Mouse (Mus musculus) retina, embryonic 14.5 days (tissue): ENCODE data around the gene Exoc3l.
A peak's percentile ranks its signal among the peaks of the same experiment; 100 is the strongest.
"Not testable (repeated sequence)": the region's sequence is repeated elsewhere in the genome, so short reads cannot be mapped to it uniquely, and the experiment has no call there.

Experiments used
- DNase-seq: peaks from one replicate; pipeline ENCODE4 v3.0.0-alpha.2; 2015; ENCODE audit warnings: low spot score

Exoc3l gene

GRCm38 (mm10) chr8:105291802-105292201 lies 4.1 kb downstream of the Exoc3l start:
- DNase-seq, result not testable (repeated sequence)

- not testable (repeated sequence) for DNase-seq
Observed at GRCm38 (mm10) chr8:105291364-105291763, 4.5 kb downstream of the Exoc3l start.

GRCm38 (mm10) chr8:105290554-105291314 lies 5.2 kb downstream of the Exoc3l start:
- DNase-seq, result peak; percentile 95

- DNase-seq, result peak; percentile 74
Observed at GRCm38 (mm10) chr8:105289805-105290460, 6.0 kb downstream of the Exoc3l start, which contains the start of gene 4931428F04Rik. TSS of gene 4931428F04Rik (minus strand) at chr8:105289864.

- peak; percentile 96 for DNase-seq
Observed at GRCm38 (mm10) chr8:105288958-105289732, 6.8 kb downstream of the Exoc3l start.

- no peak for DNase-seq
Observed at GRCm38 (mm10) chr8:105288231-105288630, 7.7 kb downstream of the Exoc3l start.

GRCm38 (mm10) chr8:105286907-105287306 lies 9.0 kb downstream of the Exoc3l start:
- DNase-seq, result no peak

GRCm38 (mm10) chr8:105285514-105285913 lies 10.4 kb downstream of the Exoc3l start:
- no peak for DNase-seq

- DNase-seq, result peak; percentile 60
Observed at GRCm38 (mm10) chr8:105283074-105283473, 12.8 kb downstream of the Exoc3l start.

GRCm38 (mm10) chr8:105282239-105282638 lies 13.7 kb downstream of the Exoc3l start:
- DNase-seq, result no peak

GRCm38 (mm10) chr8:105281821-105282220 lies 14.1 kb downstream of the Exoc3l start:
- DNase-seq, result no peak

GRCm38 (mm10) chr8:105280567-105280966 lies 15.3 kb downstream of the Exoc3l start:
- no peak for DNase-seq

- DNase-seq, result peak; percentile 34
Observed at GRCm38 (mm10) chr8:105278911-105279334, 17.0 kb downstream of the Exoc3l start.

- peak; percentile 75 for DNase-seq
Observed at GRCm38 (mm10) chr8:105276292-105277120, 19.4 kb downstream of the Exoc3l start.

- DNase-seq, result no peak
Observed at GRCm38 (mm10) chr8:105275840-105276239, 20.1 kb downstream of the Exoc3l start, which contains the start of gene Nol3. TSS of gene Nol3 (plus strand) at chr8:105276140.

GRCm38 (mm10) chr8:105275387-105275786 lies 20.5 kb downstream of the Exoc3l start:
- no peak for DNase-seq

GRCm38 (mm10) chr8:105270916-105271186 lies 25.1 kb downstream of the Exoc3l start:
- DNase-seq, result no peak

GRCm38 (mm10) chr8:105270101-105270915 lies 25.6 kb downstream of the Exoc3l start:
- DNase-seq, result no peak

- peak; percentile 36 for DNase-seq
Observed at GRCm38 (mm10) chr8:105269461-105269947, 26.4 kb downstream of the Exoc3l start, which contains the start of gene Hsf4. TSS of gene Hsf4 (plus strand) at chr8:105269801.

GRCm38 (mm10) chr8:105269075-105269458 lies 26.8 kb downstream of the Exoc3l start:
- DNase-seq, result no peak
